Mouse (Mus musculus) liver (tissue): ENCODE results near the gene Olfr1219.

Experiments used
- DNase-seq: peaks from one replicate; pipeline ENCODE4 v3.0.0-alpha.2; 2020; ENCODE audit warnings: mixed read lengths

Olfr1219 gene

DNA sequence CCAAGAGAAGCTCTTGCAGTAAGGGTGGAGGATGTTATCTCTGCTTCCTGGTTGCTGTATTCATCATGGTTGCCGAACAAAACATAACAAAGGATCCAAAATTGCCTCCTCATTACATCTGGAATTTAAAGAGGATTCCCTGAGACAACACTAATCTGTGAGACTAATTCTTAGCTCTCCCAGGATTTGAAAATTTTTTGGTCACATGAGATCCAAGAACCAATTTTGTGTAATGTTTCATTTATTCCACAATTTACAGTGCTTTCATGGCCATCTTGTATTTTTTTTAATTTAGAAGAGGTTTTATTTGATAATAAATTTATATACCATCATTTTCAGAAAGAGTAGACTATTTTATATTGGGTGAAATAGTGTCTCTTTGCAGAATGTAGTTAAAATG, at the start of gene Olfr1219:
TSS of gene Olfr1219 (minus strand) at position 101 of the 400 bp plus-strand sequence.
- no peak for DNase-seq

DNA sequence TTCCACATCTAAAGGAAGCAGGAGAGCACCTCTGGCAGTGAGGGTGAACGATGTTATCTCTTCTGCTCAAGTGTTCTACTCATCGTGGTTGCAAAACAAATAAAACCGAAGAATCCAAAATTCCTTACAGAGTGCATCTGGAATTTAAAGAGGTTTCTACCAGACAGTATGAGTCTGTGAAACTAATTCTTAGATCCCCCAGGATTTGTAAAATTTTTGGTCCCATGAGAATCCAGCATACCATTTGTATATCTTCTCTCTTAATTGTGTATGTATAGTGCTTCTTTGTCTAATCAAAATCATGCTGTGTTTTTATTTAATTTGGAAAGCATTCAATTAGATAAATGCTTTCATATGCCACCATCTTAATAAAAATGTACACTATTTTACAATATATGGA, 49.6 kb upstream of the Olfr1219 start, which contains the start of gene Olfr1222:
TSS of gene Olfr1222 (minus strand) at position 101 of the 400 bp plus-strand sequence.
- DNase-seq: no peak

DNA sequence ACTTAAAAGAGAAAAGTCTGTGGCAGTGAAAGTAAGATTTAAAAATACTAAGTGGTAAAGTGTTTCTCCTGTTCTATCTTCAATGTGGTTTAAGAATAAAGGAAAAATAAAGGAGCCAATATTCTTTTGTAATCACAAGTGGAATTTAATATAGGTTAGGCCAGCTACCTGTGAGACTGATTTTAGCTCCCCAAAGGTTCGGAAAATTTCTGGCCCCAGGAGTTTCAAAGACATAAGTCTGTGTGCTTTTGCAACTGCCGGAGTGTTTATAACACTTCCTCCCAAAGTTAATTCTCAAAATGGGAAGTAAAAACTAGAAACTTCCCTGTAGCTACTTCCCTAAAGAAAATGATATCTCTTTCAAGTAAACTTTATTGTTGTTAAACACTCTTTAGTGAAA, 33.9 kb upstream of the Olfr1219 start, which contains the start of gene Olfr1221:
TSS of gene Olfr1221 (minus strand) at position 101 of the 400 bp plus-strand sequence.
- DNase-seq: no peak

DNA sequence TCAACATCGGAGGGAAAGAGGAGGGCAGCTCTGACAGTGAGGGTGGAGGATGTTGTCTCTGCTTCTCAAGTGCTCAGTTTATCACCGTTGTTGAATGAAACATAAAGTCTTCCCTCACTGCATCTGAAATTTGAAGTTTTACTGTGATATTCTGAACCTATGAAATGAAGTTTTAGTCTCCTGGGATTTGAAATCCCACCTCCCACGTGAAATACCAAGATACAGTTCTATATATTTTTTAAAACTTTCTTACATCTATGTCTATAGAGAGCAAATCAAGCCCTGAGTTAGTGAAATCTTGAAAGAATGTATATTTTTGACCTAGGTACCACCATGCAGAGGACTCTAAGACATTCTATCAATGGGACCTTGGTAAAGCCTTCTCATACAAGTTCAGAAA, 23.4 kb upstream of the Olfr1219 start, which contains the start of gene Olfr1220:
TSS of gene Olfr1220 (minus strand) at position 101 of the 400 bp plus-strand sequence.
- no peak for DNase-seq

DNA sequence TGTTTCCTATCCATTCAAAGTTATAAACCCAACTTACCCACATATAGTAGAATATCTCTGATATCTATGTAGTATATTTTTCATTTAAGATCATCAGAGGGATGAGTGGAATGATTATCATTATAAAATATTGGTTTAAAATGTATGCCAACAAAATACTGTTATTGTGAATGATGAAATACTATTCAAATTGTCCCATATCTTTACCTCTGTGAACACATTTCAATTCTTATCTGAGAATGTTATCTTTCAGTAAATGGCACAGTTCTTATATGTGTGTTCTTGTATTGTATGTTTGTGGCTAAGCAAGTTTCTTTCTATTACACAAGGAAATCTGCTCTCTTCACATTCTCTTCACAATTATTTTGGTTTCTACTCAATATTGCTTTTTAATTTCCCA, 22.3 kb upstream of the Olfr1219 start:
- DNase-seq: no peak

DNA sequence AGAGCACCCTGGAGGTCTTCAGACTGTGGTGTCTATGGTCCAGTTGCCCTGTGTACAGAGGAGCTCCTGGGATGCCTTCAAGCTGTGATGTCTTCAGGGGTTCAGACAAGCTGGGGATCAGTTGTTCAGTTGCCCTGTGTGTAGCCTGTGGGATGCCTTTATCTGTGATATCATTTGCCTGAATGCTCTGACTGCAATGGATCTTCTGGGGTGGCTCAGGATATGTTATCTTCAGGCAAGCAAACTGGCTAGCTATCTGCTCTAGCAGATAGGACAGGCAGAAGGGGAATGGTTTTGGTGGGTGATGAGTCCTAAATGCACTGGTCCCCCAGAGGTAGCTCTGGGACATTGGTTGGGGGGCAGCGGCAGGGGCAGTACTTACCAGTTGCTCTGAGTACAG, 10.5 kb upstream of the Olfr1219 start:
- no peak for DNase-seq

DNA sequence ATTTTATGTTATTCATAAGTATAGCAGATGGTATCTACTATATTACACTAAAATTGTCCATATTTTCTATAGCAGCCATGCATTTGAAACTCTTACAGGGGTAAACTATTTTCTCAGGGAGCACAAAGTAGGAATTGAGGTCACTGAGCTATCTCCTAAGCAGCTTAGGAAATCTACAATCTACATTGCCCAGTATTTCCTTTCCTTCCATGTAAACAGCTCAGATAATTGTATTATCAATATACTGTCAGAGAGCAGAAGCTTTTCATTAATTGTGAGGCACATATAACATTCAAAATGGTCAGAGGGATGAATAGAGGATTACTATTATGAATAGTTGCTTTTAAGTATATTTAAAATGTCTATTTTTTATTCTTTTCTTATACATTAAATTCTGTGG, 1.8 kb downstream of the Olfr1219 start:
- DNase-seq: no peak

DNA sequence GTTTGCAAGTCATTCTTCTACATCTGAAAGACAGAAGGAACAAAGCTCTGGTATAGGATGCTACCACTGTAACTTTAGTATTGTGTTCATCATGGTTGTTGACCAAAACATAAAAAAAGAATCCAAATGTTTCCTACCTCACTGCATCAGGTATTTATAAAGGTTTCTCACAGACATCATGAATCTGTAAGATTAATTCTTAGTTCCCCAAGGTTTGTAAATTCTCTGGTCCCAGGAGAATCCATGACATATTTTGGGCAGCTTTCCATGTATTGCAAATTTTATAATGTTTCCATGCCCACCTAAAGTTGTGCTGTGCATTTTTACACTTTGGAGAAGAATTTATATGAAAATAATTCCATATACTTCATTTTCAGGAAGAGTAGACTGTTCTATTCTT, 22.2 kb downstream of the Olfr1219 start, which contains the start of gene Olfr1218:
TSS of gene Olfr1218 (minus strand) at position 101 of the 400 bp plus-strand sequence.
- DNase-seq: no peak

DNA sequence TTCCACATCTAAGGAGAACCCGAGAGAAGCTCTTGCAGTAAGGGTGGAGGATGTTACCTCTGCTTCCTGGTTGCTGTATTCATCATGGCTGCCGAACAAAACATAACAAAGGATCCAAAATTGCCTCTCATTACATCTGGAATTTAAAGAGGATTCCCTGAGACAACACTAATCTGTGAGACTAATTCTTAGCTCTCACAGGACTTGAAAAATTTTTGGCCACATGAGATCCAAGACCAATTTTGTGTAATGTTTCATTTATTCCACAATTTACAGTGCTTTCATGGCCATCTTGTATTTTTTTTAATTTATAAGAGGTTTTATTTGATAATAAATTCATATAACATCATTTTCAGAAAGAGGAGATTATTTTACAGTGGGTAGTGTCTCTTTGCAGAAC, 51.3 kb downstream of the Olfr1219 start, which contains the start of gene Olfr1217:
TSS of gene Olfr1217 (minus strand) at position 101 of the 400 bp plus-strand sequence.
- DNase-seq: no peak
